Mouse (Mus musculus) midbrain, embryonic 10.5 days (tissue): ENCODE measurements around the gene Mapk7. TPM values are rescaled to one million over a fixed set of nuclear protein-coding genes. Genes with fewer than 3 reads are reported as not detected.

Source experiments
- DNase-seq: peaks from one replicate; pipeline ENCODE4 v3.0.0-alpha.2; 2017; ENCODE audit warnings: low spot score
- H3K27ac ChIP-seq: fragments of 300-500 bp; sonication (generic); replicated peaks from 2 replicates; pipeline ENCODE4 v1.5.1; 2016; ENCODE audit warnings: mild to moderate bottlenecking
- H3K27me3 ChIP-seq: fragments of 300-500 bp; sonication (generic); 2 replicates; pipeline ENCODE4 v1.6.1; 2016; ENCODE audit warnings: low read depth, mild to moderate bottlenecking; ENCODE audit not compliant: poor library complexity, severe bottlenecking
- H3K36me3 ChIP-seq: fragments of 300-500 bp; sonication (generic); 2 replicates; pipeline ENCODE4 v1.6.1; 2016; ENCODE audit warnings: mild to moderate bottlenecking, moderate library complexity
- H3K4me1 ChIP-seq: fragments of 300-500 bp; sonication (generic); 2 replicates; pipeline ENCODE4 v1.6.1; 2016
- H3K4me3 ChIP-seq: fragments of 300-500 bp; sonication (generic); 2 replicates; pipeline ENCODE4 v1.5.1; 2016; ENCODE audit warnings: mild to moderate bottlenecking, moderate library complexity
- H3K9me3 ChIP-seq: fragments of 300-500 bp; sonication (generic); replicated peaks from 2 replicates; pipeline ENCODE4 v1.6.1; 2016; ENCODE audit warnings: mild to moderate bottlenecking
- WGBS: fragments of 180-500 bp; shearing (Covaris S2); methylation state at CpG from one replicate; pipeline ENCODE4 v1.1.7; 2016; 5-methylcytosine and 5-hydroxymethylcytosine counted together
- polyA plus RNA-seq: library from polyadenylated mRNA; unstranded; fragments of >200 nt; fragmentation: Nextera tagmentation; extraction: Ambion mirVana; gene quantifications from 2 replicates; pipeline ENCODE4 v1.2.1, GENCODE M21; 2016

Gene Mapk7
- polyA plus RNA-seq, 1 experiment from 2014 or later, result 89.2 TPM

DNA sequence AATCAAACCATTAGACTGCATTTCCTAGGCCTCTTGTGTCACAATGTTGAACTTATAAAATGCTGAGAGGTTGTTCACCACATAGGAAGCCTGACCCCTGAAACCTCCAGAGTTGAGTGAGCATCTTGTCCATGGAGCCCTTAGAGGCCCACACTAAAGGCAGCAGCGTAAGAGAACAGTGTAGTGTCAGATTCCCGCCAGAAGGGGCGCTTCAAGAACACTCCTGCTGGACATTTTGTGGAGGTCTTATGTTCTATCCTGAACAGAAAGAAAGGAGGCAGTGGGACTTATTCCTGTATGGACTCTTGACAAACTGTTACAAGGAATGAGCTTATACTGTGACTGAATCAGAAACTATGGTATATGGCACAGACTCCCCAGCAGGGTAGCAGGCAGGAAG is 20.7 kb upstream of the Mapk7 start:
- Histone ChIP-seq H3K9me3 (no peaks in the 10 kb centered on the region), H3K27ac (no peak overlapping the region), H3K4me1 (peaks cover 7% of the 10 kb centered on the region), H3K27me3 (no peaks in the 10 kb centered on the region), H3K4me3 (no peak overlapping the region), H3K36me3 (peaks cover 79% of the 10 kb centered on the region)
- peak; percentile 53 for DNase-seq
- 40% methylated on average over 3 of the region's 3 CpGs for WGBS

GRCm38 (mm10) chr11:61504713-61505257 is 10.6 kb upstream of the Mapk7 start, which contains the start of gene B9d1:
Gene B9d1, plus strand, starts transcription at chr11:61505144.
- Histone ChIP-seq H3K36me3 (peaks cover 19% of the 10 kb centered on the region), H3K27me3 (no peaks in the 10 kb centered on the region), H3K27ac (peak within 1 kb of the TSS; percentile 96), H3K4me3 (peak within 1 kb of the TSS; percentile 74), H3K9me3 (no peaks in the 10 kb centered on the region), H3K4me1 (peaks cover 23% of the 10 kb centered on the region)
- peak; percentile 94 for DNase-seq
- WGBS, result under 1% methylated on average over 39 of the region's 39 CpGs

- no peak overlapping the region for H3K27ac ChIP-seq
- WGBS, result 83% methylated on average over 8 of the region's 8 CpGs
- H3K9me3 ChIP-seq, result no peaks in the 10 kb centered on the region
- DNase-seq, result no peak
- 0 out of 2 replicates have a peak, but pooled peaks cover 12% of the 10 kb centered on the region for H3K36me3 ChIP-seq
- H3K4me1 ChIP-seq, result peaks cover 23% of the 10 kb centered on the region
- H3K4me3 ChIP-seq, result no peak overlapping the region
- H3K27me3 ChIP-seq, result no peaks in the 10 kb centered on the region
Observed at GRCm38 (mm10) chr11:61503933-61504332, 9.7 kb upstream of the Mapk7 start.

GRCm38 (mm10) chr11:61498736-61499504 is 4.7 kb upstream of the Mapk7 start:
- 87% methylated on average over 6 of the region's 6 CpGs for WGBS

GRCm38 (mm10) chr11:61497490-61497889 is 3.3 kb upstream of the Mapk7 start:
- Histone ChIP-seq H3K9me3 (no peaks in the 10 kb centered on the region), H3K27me3 (no peaks in the 10 kb centered on the region), H3K4me3 (no peak overlapping the region), H3K36me3 (peaks cover 6% of the 10 kb centered on the region), H3K4me1 (peaks cover 18% of the 10 kb centered on the region), H3K27ac (no peak overlapping the region)
- 81% methylated on average over 1 of the region's 1 CpGs for WGBS
- no peak for DNase-seq

More at GRCm38 (mm10) chr11:61498736-61499504, 4.7 kb upstream of the Mapk7 start:
- H3K4me3 ChIP-seq, result no peak overlapping the region
- H3K36me3 ChIP-seq, result no peaks in the 10 kb centered on the region
- H3K9me3 ChIP-seq, result no peaks in the 10 kb centered on the region
- DNase-seq, result no peak
- H3K27me3 ChIP-seq, result no peaks in the 10 kb centered on the region
- H3K4me1 ChIP-seq, result peaks cover 7% of the 10 kb centered on the region
- no peak overlapping the region for H3K27ac ChIP-seq

- Histone ChIP-seq H3K36me3 (peaks cover 26% of the 10 kb centered on the region), H3K27me3 (no peaks in the 10 kb centered on the region), H3K4me1 (peaks cover 24% of the 10 kb centered on the region), H3K9me3 (no peaks in the 10 kb centered on the region), H3K4me3 (no peak overlapping the region), H3K27ac (peak overlapping the region; percentile 95; the same call in 1 of the 2 replicates)
- no peak for DNase-seq
- 93% methylated on average over 2 of the region's 2 CpGs for WGBS
Observed at GRCm38 (mm10) chr11:61495528-61495927, 1.3 kb upstream of the Mapk7 start.

DNA sequence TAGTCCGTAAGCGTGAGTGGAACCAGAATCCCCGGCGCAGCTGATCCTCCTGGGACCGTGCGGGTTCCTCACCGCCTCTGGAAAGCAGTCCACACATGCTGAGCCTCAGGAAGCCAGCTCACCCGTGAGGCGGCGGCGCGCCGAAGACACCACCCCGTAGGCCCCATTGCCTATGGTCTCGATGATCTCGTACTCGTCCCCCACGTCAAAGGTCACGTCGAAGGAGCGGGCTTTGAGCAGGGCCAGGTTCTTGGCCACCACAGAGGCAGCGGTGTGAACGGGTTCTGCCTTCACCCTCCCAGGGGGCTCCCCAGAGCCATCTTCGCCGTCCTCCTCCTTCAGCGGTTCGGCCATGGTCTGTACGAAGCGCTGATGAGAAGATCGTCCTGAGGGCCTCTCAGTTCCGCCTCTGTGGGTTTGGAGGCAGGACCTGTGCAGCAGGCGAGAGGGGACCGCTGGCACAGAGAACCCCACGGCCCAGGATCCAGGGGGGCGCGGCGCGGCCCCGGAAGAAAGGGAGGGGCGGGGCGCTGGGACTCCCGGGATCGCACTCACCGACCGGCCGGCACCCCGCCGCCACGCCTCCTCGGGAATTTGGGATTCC is 579 bp downstream of the Mapk7 start:
- WGBS, result under 1% methylated on average over 50 of the region's 50 CpGs
- no peak for DNase-seq
- Histone ChIP-seq H3K4me3 (peak overlapping the region; percentile 86), H3K27me3 (no peaks in the 10 kb centered on the region), H3K9me3 (no peaks in the 10 kb centered on the region), H3K36me3 (peaks cover 45% of the 10 kb centered on the region), H3K4me1 (peaks cover 33% of the 10 kb centered on the region), H3K27ac (peak overlapping the region; percentile 95)

- 77% methylated on average over 12 of the region's 12 CpGs for WGBS
- peaks cover 52% of the 10 kb centered on the region for H3K36me3 ChIP-seq
- H3K4me3 ChIP-seq, result peak overlapping the region; percentile 86
- H3K9me3 ChIP-seq, result no peaks in the 10 kb centered on the region
- peaks cover 33% of the 10 kb centered on the region for H3K4me1 ChIP-seq
- DNase-seq, result no peak
- H3K27ac ChIP-seq, result peak overlapping the region; percentile 95
- no peaks in the 10 kb centered on the region for H3K27me3 ChIP-seq
Observed at GRCm38 (mm10) chr11:61492749-61493401, 1.3 kb downstream of the Mapk7 start.

- H3K27me3 ChIP-seq, result no peaks in the 10 kb centered on the region
- no peak overlapping the region for H3K27ac ChIP-seq
- WGBS, result 95% methylated on average over 22 of the region's 22 CpGs
- peaks cover 50% of the 10 kb centered on the region for H3K4me1 ChIP-seq
- no peak for DNase-seq
- H3K36me3 ChIP-seq, result peaks cover 67% of the 10 kb centered on the region
- no peaks in the 10 kb centered on the region for H3K9me3 ChIP-seq
- H3K4me3 ChIP-seq, result no peak overlapping the region
Observed at GRCm38 (mm10) chr11:61490944-61491520, 3.2 kb downstream of the Mapk7 start.

DNA sequence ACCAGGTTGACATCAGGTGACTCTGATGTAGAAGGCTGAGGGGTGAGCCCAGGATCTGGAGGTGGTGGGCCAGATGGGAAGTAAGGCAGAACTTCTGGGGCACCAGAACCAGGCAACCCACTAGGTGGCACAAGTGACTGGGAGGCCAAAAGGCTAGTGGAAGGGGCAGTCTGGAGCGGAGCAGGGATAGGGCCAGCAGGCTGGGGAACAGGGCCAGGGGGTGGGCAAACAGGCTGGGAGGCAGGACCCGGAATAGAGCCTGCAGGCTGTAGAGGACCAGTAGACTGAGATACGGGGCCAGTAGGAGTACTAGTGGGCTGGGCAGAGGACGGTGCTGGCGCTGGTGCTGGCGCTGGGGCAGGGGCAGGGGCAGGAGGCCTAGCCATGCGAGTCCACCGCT is 4.3 kb downstream of the Mapk7 start:
- H3K4me3 ChIP-seq, result peak overlapping the region; percentile 21; the same call in 1 of the 2 replicates
- 96% methylated on average over 8 of the region's 8 CpGs for WGBS
- H3K36me3 ChIP-seq, result peaks cover 67% of the 10 kb centered on the region

GRCm38 (mm10) chr11:61489085-61489484 is 5.1 kb downstream of the Mapk7 start:
- Histone ChIP-seq H3K4me1 (peaks cover 63% of the 10 kb centered on the region), H3K27ac (no peak overlapping the region), H3K27me3 (no peaks in the 10 kb centered on the region), H3K9me3 (no peaks in the 10 kb centered on the region), H3K36me3 (peaks cover 67% of the 10 kb centered on the region), H3K4me3 (no peak overlapping the region)
- no peak for DNase-seq
- 87% methylated on average over 2 of the region's 2 CpGs for WGBS

More for the DNA sequence above, 4.3 kb downstream of the Mapk7 start:
- no peaks in the 10 kb centered on the region for H3K9me3 ChIP-seq
- H3K27me3 ChIP-seq, result no peaks in the 10 kb centered on the region
- H3K4me1 ChIP-seq, result peaks cover 57% of the 10 kb centered on the region
- no peak overlapping the region for H3K27ac ChIP-seq
- DNase-seq, result no peak

DNA sequence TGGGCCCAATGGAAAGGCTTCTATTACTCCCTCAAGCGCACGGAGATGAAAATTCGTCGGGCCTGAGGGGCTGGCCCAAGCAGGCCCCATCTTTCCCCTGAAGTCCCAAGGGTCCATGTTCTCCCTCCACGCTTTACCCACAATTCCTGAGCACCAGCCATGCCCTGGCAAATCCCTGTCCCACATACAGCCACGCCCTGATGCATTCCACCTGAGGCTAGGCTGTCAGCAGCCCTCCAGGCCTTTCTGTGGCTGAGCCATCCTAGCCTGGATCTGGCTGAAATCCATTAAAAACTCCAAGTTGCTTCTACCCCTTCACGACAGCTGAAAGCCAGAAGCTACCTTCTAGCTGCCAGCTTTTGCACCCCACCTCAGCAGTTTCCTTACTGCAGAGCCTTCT is 6.3 kb downstream of the Mapk7 start:
- peaks cover 61% of the 10 kb centered on the region for H3K4me1 ChIP-seq
- H3K9me3 ChIP-seq, result no peaks in the 10 kb centered on the region
- H3K27me3 ChIP-seq, result no peaks in the 10 kb centered on the region
- H3K4me3 ChIP-seq, result no peak overlapping the region
- 93% methylated on average over 7 of the region's 7 CpGs for WGBS
- DNase-seq, result no peak
- H3K27ac ChIP-seq, result no peak overlapping the region
- peaks cover 66% of the 10 kb centered on the region for H3K36me3 ChIP-seq
